Mouse (Mus musculus) cortical plate, adult 2 months (tissue): ENCODE measurements around the gene Csf1.

Experiments used
- CTCF ChIP-seq: fragments of 200-500 bp; IDR thresholded peaks from 2 replicates; pipeline ENCODE4 v1.5.1; 2011; ENCODE audit warnings: mild to moderate bottlenecking, control low read depth, low read length; ENCODE audit not compliant: insufficient read depth; ENCODE audit errors: extremely low read depth
- POLR2A ChIP-seq: fragments of 200-500 bp; IDR thresholded peaks from 2 replicates; pipeline ENCODE4 v1.6.1; 2011; ENCODE audit warnings: mild to moderate bottlenecking, low read length, control low read depth; ENCODE audit not compliant: insufficient read depth; ENCODE audit errors: extremely low read depth

- TF ChIP-seq CTCF, result no peak
- no peak for TF ChIP-seq POLR2A
These were observed 1.2 kb upstream of the Csf1 start for GRCm38 (mm10) chr3:107761446-107761845.
